Mouse (Mus musculus): ENCODE results near the gene Mesd.

Mesd gene

GRCm38 (mm10) chr7:83884021-83884658 is at the start of gene Mesd, which contains the start of gene Tlnrd1:
Gene Mesd (plus strand): TSS chr7:83884466.
Gene Tlnrd1 (minus strand): TSS chr7:83884305.
- peak; percentile 86 to 89 for DNase-seq (ENCODE audit: low spot score in 2 of 2)

- no peak for DNase-seq (ENCODE audit: low spot score in 2 of 2)
These were observed 45.6 kb upstream of the Mesd start for GRCm38 (mm10) chr7:83838525-83839224.

GRCm38 (mm10) chr7:83840076-83840475 is 44.2 kb upstream of the Mesd start:
- DNase-seq (ENCODE audit: low spot score in 2 of 2): no peak

GRCm38 (mm10) chr7:83842486-83843259 is 41.6 kb upstream of the Mesd start:
- no peak for DNase-seq (ENCODE audit: low spot score in 2 of 2)

- DNase-seq (ENCODE audit: low spot score in 2 of 2): no peak
These were observed 39.5 kb upstream of the Mesd start for GRCm38 (mm10) chr7:83844807-83845206.

- no peak for DNase-seq (ENCODE audit: low spot score in 2 of 2)
These were observed 36.8 kb upstream of the Mesd start for GRCm38 (mm10) chr7:83847187-83848075.

GRCm38 (mm10) chr7:83851569-83852380 is 32.5 kb upstream of the Mesd start:
- no peak for DNase-seq (ENCODE audit: low spot score in 2 of 2)

GRCm38 (mm10) chr7:83852381-83853380 is 31.6 kb upstream of the Mesd start:
- DNase-seq (ENCODE audit: low spot score in 2 of 2): no peak

- no peak for DNase-seq (ENCODE audit: low spot score in 2 of 2)
These were observed 29.1 kb upstream of the Mesd start for GRCm38 (mm10) chr7:83855203-83855602.

- peak in 1 of 2 experiments; percentile 10 for DNase-seq (ENCODE audit: low spot score in 2 of 2)
These were observed 27.7 kb upstream of the Mesd start for GRCm38 (mm10) chr7:83856353-83857207.

GRCm38 (mm10) chr7:83857208-83857488 is 27.1 kb upstream of the Mesd start:
- DNase-seq (ENCODE audit: low spot score in 2 of 2): no peak

GRCm38 (mm10) chr7:83857921-83858320 is 26.3 kb upstream of the Mesd start:
- no peak for DNase-seq (ENCODE audit: low spot score in 2 of 2)

- peak in 1 of 2 experiments; percentile 48 for DNase-seq (ENCODE audit: low spot score in 2 of 2)
These were observed 24.7 kb upstream of the Mesd start for GRCm38 (mm10) chr7:83859378-83860083.

- DNase-seq (ENCODE audit: low spot score in 2 of 2): no peak
These were observed 20.7 kb upstream of the Mesd start for GRCm38 (mm10) chr7:83863554-83863953.

GRCm38 (mm10) chr7:83868200-83868599 is 16.1 kb upstream of the Mesd start:
- no peak for DNase-seq (ENCODE audit: low spot score in 2 of 2)

- no peak for DNase-seq (ENCODE audit: low spot score in 2 of 2)
These were observed 14.3 kb upstream of the Mesd start for GRCm38 (mm10) chr7:83869839-83870543.

- DNase-seq (ENCODE audit: low spot score in 2 of 2): no peak
These were observed 7.2 kb upstream of the Mesd start for GRCm38 (mm10) chr7:83877088-83877487.

All from urinary bladder, adult 18-20 months (tissue).